Mouse (Mus musculus) G1E (cell line): ENCODE data around the gene Pla2g2c.

Experiments
- CTCF ChIP-seq: IDR thresholded peaks from 2 replicates; pipeline ENCODE4 v1.5.1; 2012; ENCODE audit warnings: low read depth, low read length, inconsistent platforms, mixed read lengths
- GATA1 ChIP-seq: IDR thresholded peaks from 2 replicates; pipeline ENCODE4 v1.6.1; 2012; ENCODE audit warnings: borderline replicate concordance, low read length, inconsistent platforms, mixed read lengths
- POLR2AphosphoS5 ChIP-seq: IDR thresholded peaks from 2 replicates; pipeline ENCODE4 v1.6.1; 2012; ENCODE audit warnings: low read depth, low read length, inconsistent platforms; ENCODE audit not compliant: insufficient replicate concordance
- TAL1 ChIP-seq: conservative IDR thresholded peaks from 2 replicates; pipeline ENCODE4 v1.6.1; 2012; ENCODE audit warnings: low read depth, low read length, inconsistent platforms, mixed read lengths

GRCm38 (mm10) chr4:138716697-138717096 lies 7.9 kb upstream of the Pla2g2c start:
- no peak for TF ChIP-seq TAL1
- TF ChIP-seq GATA1, result no peak
- no peak for TF ChIP-seq CTCF
- TF ChIP-seq POLR2AphosphoS5, result no peak
